Mouse (Mus musculus) adrenal gland, adult (tissue): ENCODE measurements around the gene Arrdc5.

ENCODE experiments used
- DNase-seq, 2 experiments: peaks; one replicate each; pipeline ENCODE4 v3.0.0; 2022 to 2023; ENCODE audit warnings: low spot score in 1 of 2; ENCODE audit not compliant: inconsistent age in 2 of 2

Arrdc5 gene

GRCm38 (mm10) chr17:56257181-56257894 is 42.7 kb downstream of the Arrdc5 start:
- peak in 1 of 2 experiments; percentile 71 for DNase-seq

- peak; percentile 96 to 98 for DNase-seq
Observed at GRCm38 (mm10) chr17:56256239-56256881, 43.7 kb downstream of the Arrdc5 start, which contains the start of gene Fem1a. TSS of gene Fem1a (plus strand) at chr17:56256810.

GRCm38 (mm10) chr17:56255863-56256238 is 44.2 kb downstream of the Arrdc5 start:
- peak; percentile 98 to 99 for DNase-seq

- peak; percentile 67 to 80 for DNase-seq
Observed at GRCm38 (mm10) chr17:56255429-56255828, 44.7 kb downstream of the Arrdc5 start.

GRCm38 (mm10) chr17:56254695-56255094 is 45.4 kb downstream of the Arrdc5 start:
- DNase-seq: peak; percentile 29 to 42

- DNase-seq: peak; percentile 70 to 92
Observed at GRCm38 (mm10) chr17:56251136-56251829, 48.8 kb downstream of the Arrdc5 start.

GRCm38 (mm10) chr17:56245608-56246007 is 54.5 kb downstream of the Arrdc5 start:
- no peak for DNase-seq
